Mouse (Mus musculus): Measurements from ENCODE around the gene Ltbr.

Gene Ltbr

GRCm38 (mm10) chr6:125313546-125314230 is at the start of gene Ltbr:
TSS of gene Ltbr (minus strand) at chr6:125313885.
- DNase-seq (ENCODE audit: low spot score in 2 of 2), result peak; percentile 13 to 21

GRCm38 (mm10) chr6:125363021-125363420 is 49.3 kb upstream of the Ltbr start:
- DNase-seq (ENCODE audit: low spot score in 2 of 2), result no peak

DNA sequence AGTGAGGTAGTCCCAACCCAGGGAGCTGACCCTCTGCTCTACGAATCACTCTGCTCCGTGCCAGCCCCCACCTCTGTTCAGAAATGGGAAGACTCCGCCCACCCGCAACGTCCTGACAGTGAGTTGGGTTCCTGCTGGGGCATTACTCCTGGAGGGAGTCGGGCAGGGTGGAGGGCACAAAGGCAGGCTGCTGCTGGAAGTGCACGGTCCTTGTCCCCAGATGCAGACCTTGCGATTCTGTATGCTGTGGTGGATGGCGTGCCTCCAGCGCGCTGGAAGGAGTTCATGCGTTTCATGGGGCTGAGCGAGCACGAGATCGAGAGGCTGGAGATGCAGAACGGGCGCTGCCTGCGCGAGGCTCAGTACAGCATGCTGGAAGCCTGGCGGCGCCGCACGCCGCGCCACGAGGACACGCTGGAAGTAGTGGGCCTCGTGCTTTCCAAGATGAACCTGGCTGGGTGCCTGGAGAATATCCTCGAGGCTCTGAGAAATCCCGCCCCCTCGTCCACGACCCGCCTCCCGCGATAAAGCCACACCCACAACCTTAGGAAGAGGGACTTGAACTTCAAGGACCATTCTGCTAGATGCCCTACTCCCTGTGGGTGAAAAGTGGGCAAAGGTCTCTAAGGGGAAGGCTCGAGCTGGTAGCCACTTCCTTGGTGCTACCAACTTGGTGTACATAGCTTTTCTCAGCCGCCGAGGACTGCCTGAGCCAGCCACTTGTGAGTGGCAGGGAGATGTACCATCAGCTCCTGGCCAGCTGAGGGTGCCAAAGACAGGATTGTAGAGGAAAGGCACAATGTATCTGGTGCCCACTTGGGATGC is 48.0 kb upstream of the Ltbr start:
- DNase-seq (ENCODE audit: low spot score in 2 of 2), result no peak

DNA sequence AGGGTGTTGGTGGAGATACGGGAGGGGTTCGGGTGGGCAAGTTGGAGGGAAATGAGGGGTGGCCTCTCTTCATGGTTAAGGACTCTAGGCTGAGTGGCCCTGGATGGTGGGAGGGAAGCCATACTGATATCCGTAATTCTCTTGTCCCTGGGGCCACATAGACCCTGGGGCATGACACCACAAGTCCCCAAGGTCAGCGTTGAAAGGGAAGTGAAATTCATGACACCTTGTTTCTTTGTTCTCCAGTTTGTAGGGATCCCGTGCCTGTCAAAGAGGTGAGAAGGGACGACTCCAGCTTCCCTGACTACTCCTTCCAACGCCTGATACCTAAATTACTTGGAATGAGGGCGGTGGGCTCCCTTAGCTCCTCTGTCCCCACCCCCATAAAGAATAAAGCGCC is 47.2 kb upstream of the Ltbr start:
- no peak for DNase-seq (ENCODE audit: low spot score in 2 of 2)

- no peak for DNase-seq (ENCODE audit: low spot score in 2 of 2)
Observed at GRCm38 (mm10) chr6:125359999-125360398, 46.3 kb upstream of the Ltbr start.

- no peak for DNase-seq (ENCODE audit: low spot score in 2 of 2)
Observed at GRCm38 (mm10) chr6:125357334-125357733, 43.6 kb upstream of the Ltbr start.

DNA sequence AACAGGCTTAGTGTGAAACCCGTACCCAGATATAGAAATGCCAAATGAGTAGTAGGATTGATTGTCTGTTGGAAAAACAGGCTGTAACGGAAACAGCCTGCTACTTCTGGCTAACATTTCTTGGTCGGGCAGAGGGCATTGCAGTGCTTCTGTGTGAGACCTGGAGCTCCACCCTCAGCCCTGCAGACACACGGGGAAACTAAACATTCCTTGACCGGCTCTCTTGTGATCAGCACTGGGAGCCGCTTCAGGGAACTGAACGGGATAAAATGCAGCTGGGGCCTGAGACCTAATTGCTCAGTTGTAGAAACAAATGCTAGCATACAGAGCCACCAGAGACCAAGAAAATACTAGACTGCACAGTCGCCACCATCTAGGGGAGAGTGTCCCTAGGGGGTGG is 42.6 kb upstream of the Ltbr start:
- DNase-seq (ENCODE audit: low spot score in 2 of 2), result no peak

GRCm38 (mm10) chr6:125355197-125355741 is 41.6 kb upstream of the Ltbr start:
- DNase-seq (ENCODE audit: low spot score in 2 of 2), result no peak

DNA sequence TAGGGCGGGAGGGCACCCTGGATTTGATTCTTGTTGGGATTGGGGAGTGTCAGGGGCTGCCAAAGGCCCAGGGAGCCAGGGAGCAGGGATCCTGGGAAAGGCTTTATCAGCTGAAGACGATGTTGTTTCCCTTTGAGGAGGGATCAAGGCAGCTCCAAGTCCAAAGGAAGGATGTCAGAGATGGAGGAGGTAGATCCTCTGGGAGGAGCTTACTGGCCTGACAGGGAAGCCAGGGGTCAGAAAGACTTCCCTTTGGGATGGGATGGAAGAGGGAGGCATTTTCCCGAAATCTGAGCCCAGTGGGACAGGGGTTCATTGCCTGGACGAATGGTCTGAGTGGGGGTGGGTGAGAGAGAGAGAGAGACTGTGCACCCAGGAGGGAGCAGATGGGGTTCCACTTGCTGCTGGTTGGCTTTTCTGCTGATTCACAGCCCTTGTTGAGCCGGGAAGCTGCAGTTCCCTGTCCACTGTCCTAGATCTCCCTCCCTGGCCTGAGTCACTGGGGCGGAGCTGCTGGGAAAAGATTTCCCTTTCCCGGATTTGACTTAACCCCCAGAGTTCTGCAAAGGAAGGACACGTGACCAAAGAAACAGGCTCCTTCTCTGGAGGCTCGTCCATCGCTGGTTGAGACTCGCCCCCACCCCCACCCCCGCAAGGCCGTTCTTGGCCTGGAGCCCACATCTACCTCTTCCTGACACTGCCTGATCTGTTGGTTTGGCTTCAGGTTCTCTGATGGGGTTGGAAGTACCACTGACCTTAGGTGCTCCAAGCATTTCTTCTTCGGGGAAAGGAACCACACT is 40.9 kb upstream of the Ltbr start:
- no peak for DNase-seq (ENCODE audit: low spot score in 2 of 2)

GRCm38 (mm10) chr6:125353655-125354054 is 40.0 kb upstream of the Ltbr start:
- no peak for DNase-seq (ENCODE audit: low spot score in 2 of 2)

- no peak for DNase-seq (ENCODE audit: low spot score in 2 of 2)
Observed at GRCm38 (mm10) chr6:125353221-125353620, 39.5 kb upstream of the Ltbr start.

DNA sequence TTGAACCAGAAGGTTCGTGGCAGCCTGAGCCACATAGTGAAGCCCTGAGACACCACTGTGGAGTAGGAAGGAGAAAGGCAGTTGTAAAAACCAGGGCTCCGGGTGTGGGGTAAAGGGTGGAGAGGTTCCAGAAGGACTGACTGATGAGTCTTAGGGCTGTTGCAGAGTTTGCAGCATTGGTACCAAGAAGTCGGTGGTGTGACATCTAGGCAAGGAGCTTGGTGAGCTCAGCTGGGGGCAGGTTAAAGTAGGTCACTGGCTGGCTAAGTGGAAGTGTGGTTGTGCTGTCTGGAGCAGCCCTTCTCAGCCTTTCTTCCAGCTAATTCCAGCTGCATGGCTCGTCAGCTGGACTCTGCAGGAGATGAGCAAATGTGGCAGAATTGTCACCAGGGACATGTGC is 39.1 kb upstream of the Ltbr start:
- no peak for DNase-seq (ENCODE audit: low spot score in 2 of 2)

DNA sequence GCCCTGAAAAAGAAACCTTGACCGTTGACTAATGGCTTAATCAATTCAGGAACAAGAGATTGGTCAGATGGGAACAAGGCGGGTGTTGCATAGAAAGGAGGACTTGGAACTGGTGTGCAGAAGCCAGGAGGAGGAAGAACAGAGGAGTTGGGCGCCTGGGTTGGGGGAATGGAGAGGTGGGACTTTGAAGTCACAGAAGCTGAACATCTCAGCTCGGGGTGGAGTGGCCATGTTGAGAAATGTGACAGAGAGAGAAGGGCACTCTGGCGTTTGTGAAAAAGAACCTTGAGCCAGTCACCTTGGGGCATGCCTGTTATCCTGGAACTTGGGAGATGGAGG is 38.3 kb upstream of the Ltbr start:
- no peak for DNase-seq (ENCODE audit: low spot score in 2 of 2)

GRCm38 (mm10) chr6:125351368-125352045 is 37.8 kb upstream of the Ltbr start:
- DNase-seq (ENCODE audit: low spot score in 2 of 2), result no peak

DNA sequence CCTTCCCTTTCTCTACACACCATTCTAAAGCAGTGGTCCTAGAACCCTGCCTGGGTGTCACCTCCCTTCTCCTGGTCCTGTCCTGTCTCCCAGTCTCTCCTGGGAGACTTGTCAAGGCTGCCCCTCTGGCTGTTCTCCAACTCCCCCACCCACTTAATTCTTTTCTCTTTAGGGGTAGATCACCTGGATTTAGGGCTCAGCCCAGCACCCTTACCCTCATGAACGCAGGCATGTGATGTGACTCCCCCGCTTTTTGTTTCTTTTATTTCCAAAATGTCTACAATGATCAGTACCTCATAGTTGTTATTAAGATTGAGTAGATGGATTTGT is 37.3 kb upstream of the Ltbr start:
- no peak for DNase-seq (ENCODE audit: low spot score in 2 of 2)

- no peak for DNase-seq (ENCODE audit: low spot score in 2 of 2)
Observed at GRCm38 (mm10) chr6:125350231-125350994, 36.7 kb upstream of the Ltbr start.

- DNase-seq (ENCODE audit: low spot score in 2 of 2), result no peak
Observed at GRCm38 (mm10) chr6:125349575-125350230, 36.0 kb upstream of the Ltbr start.

DNA sequence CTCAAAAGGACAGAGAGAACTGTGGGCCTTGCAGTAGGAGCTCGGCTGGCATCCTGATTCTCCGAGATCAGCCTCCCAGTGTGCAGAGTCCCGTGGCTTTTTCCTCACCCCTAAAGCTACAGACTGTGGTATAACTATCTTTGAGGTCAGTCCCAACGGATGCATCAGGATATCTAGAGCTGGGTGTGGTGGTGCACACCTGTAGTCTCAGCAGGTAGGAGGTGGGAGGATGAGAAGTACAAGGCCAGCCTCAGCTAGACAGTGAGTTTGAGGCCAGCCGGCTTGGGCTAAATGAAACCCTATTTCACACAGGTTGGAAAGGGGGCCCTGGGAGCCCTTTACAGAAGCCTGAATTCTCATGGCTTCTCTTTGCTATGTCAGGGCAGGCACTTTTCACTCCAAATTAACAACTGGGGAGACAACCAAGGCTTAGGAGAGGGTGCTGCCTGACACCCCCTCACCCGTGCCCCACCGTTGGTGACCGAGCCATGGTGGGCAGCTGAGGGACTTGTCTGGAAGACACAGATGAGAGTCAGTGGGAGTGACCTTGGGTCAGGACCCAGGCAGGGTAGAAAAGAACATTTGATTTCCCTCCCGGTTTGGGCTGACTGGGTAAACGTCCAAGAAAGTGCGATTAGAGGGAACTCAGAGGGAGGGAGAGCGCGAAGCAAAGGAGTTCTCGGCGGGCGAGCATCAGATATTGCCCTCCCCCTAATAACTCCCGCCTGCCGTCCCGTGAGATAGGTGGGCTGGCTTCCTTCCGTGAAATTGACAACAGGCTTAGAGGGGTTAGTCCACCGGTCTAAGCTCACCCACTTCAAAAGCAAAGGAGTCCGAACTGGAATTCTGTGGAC is 35.3 kb upstream of the Ltbr start, which contains the start of gene Tnfrsf1a:
Tnfrsf1a (plus strand) TSS at position 642 of the 854 bp plus-strand sequence.
- DNase-seq (ENCODE audit: low spot score in 2 of 2), result no peak

GRCm38 (mm10) chr6:125346029-125346428 is 32.3 kb upstream of the Ltbr start:
- no peak for DNase-seq (ENCODE audit: low spot score in 2 of 2)

Measured in right cerebral cortex, postnatal 36 days (tissue).